Mouse (Mus musculus) lung, postnatal 14 days (tissue): ENCODE measurements around the gene Prkcz.

ENCODE experiments used
- DNase-seq: peaks from one replicate; pipeline ENCODE4 v3.0.0; 2021

Prkcz gene

GRCm38 (mm10) chr4:155217241-155218103, 143.7 kb downstream of the Prkcz start:
- DNase-seq: peak; percentile 57

- peak; percentile 57 for DNase-seq
Observed at GRCm38 (mm10) chr4:155215773-155216630, 145.2 kb downstream of the Prkcz start.

GRCm38 (mm10) chr4:155215203-155215602, 146.0 kb downstream of the Prkcz start:
- no peak for DNase-seq

GRCm38 (mm10) chr4:155214793-155215192, 146.4 kb downstream of the Prkcz start:
- no peak for DNase-seq

- no peak for DNase-seq
Observed at GRCm38 (mm10) chr4:155214188-155214587, 147.0 kb downstream of the Prkcz start.

GRCm38 (mm10) chr4:155213752-155214054, 147.5 kb downstream of the Prkcz start:
- DNase-seq: no peak

GRCm38 (mm10) chr4:155213052-155213751, 148.0 kb downstream of the Prkcz start:
- DNase-seq: no peak
